Mouse (Mus musculus): ENCODE results near the gene Vps16. TPM values are rescaled to one million over a fixed set of nuclear protein-coding genes. Genes with fewer than 3 reads are reported as not detected.

Vps16 gene
- polyA plus RNA-seq, 1 experiment = 55.8 TPM

DNA sequence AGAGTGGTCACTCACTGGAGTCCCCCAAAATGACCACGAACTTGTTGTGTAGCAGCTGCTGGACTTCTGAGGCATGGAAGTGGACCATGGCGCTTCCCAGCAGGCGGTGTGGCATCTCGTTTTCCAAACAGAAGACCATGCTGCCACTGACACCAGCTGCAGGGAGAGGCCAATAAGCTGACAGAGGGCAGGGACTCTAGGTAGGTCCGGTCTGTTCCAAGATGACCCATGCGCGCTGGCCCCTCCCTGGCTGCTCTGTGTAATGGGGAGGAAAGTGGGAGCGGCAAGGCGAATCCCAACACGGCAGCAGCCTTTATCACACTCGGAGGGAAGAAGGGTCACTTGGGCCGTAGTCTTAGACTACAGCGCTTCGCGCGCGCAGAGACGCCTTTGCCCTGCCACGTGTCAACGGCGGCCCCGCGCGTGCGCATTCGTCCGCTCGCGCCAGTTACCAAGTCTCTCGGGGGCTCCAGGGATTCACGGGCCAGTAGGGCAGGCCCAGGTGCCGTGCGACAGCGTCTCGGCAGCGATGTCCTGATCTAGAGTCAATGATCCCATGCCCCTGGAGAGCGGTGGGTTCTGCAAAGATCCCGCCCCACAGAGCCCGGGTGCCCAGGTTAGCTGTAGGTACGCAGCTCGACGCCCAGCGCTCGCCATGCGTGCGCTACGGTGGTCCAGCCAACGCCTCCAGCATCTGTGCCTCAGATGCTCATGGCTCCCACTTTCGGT, 578 bp upstream of the Vps16 start:
- H3K4me1 ChIP-seq (ENCODE audit: control insufficient read depth, insufficient read depth, low read length) = peaks cover 9% of the 10 kb centered on the region
- peak overlapping the region; percentile 92 for H3K27ac ChIP-seq (ENCODE audit: control insufficient read depth, insufficient read depth, low read depth, low read length)
- H3K4me3 ChIP-seq (ENCODE audit: control insufficient read depth, low read depth, low read length) = peak overlapping the region; percentile 93
- TF ChIP-seq POLR2A (IDR thresholded peaks at IDR 0.05; ENCODE audit: control insufficient read depth, low read depth, low read length) (no peak), CTCF (IDR thresholded peaks at IDR 0.05; ENCODE audit: control insufficient read depth, insufficient read depth, insufficient replicate concordance, low read depth, low read length) (no peak)
- no peaks in the 10 kb centered on the region for H3K27me3 ChIP-seq (ENCODE audit: control insufficient read depth, insufficient read depth, low read length)
- no peaks in the 10 kb centered on the region for H3K36me3 ChIP-seq (ENCODE audit: control insufficient read depth, insufficient read depth, low read length)

DNA sequence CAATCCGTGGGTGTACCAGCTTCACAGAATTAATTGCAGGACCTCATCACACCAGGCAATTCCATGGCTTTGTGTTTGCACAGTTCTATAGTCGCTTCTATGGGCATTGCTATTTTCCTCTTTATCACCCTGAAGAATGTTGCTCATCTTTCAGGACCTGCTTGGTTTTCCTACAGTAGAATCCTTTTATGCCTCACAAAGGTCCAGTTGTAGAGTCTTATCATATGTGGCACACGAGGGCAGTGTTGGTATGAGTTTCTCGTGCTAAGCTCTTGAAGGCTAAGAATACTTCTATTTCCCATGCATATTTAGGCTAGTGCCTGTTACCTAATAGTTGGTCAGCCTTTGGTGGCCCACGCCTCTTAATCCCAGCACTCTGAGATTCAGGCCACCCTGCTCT, 973 bp downstream of the Vps16 start:
- no peak for TF ChIP-seq POLR2A (IDR thresholded peaks at IDR 0.05; ENCODE audit: control insufficient read depth, low read depth, low read length)
- no peak for TF ChIP-seq CTCF (IDR thresholded peaks at IDR 0.05; ENCODE audit: control insufficient read depth, insufficient read depth, insufficient replicate concordance, low read depth, low read length)
- no peaks in the 10 kb centered on the region for H3K27me3 ChIP-seq (ENCODE audit: control insufficient read depth, insufficient read depth, low read length)
- no peak overlapping the region for H3K27ac ChIP-seq (ENCODE audit: control insufficient read depth, insufficient read depth, low read depth, low read length)
- peak overlapping the region; percentile 93; the same call in 1 of the 2 replicates for H3K4me3 ChIP-seq (ENCODE audit: control insufficient read depth, low read depth, low read length)
- H3K36me3 ChIP-seq (ENCODE audit: control insufficient read depth, insufficient read depth, low read length) = no peaks in the 10 kb centered on the region
- H3K4me1 ChIP-seq (ENCODE audit: control insufficient read depth, insufficient read depth, low read length) = peaks cover 9% of the 10 kb centered on the region

DNA sequence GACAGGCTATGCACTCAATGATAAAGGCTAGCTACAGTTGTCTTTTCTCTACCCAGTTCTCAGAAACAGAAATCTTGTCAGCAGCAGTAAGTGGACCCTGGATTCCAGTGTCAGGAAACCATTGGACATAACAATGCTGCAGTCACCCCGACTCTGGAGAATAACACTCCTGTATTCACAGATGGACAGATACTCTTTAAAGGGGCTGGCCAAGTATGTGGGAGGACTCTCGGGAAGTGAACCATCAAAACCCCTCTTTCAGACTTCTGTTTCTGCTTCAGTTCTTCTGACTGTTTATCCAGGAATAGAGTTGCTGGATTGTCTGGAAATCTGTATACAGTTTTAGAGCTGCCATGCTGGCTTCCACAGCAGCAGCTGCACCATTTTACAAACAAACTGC, 5.7 kb downstream of the Vps16 start:
- peaks cover 2% of the 10 kb centered on the region; the same call in 1 of the 2 replicates for H3K4me1 ChIP-seq (ENCODE audit: control insufficient read depth, insufficient read depth, low read length)
- no peaks in the 10 kb centered on the region for H3K36me3 ChIP-seq (ENCODE audit: control insufficient read depth, insufficient read depth, low read length)
- no peak for TF ChIP-seq CTCF (IDR thresholded peaks at IDR 0.05; ENCODE audit: control insufficient read depth, insufficient read depth, insufficient replicate concordance, low read depth, low read length)
- H3K4me3 ChIP-seq (ENCODE audit: control insufficient read depth, low read depth, low read length) = no peak overlapping the region
- H3K27ac ChIP-seq (ENCODE audit: control insufficient read depth, insufficient read depth, low read depth, low read length) = no peak overlapping the region
- no peaks in the 10 kb centered on the region for H3K27me3 ChIP-seq (ENCODE audit: control insufficient read depth, insufficient read depth, low read length)

DNA sequence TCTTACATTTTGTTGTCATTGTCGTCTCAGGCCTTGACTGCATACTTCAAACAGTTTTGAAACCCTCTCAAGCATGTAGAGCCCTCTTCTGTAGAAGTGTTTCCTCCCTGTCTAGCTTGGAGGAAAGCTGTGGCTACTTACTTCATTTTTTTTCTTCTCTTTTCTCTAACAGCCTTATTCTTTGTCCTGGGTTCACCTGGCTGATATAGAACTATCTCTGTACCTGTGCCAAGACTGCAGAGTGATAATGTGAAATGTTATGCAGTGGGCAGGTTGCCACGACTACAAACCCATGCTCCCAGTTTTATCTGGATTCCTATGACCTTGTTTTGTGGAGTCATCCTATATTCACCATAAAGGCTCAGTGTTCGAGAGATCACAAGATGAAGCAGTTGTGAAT, 6.3 kb downstream of the Vps16 start:
- H3K4me1 ChIP-seq (ENCODE audit: control insufficient read depth, insufficient read depth, low read length) = peaks cover 1% of the 10 kb centered on the region; the same call in 1 of the 2 replicates
- TF ChIP-seq POLR2A (IDR thresholded peaks at IDR 0.05; ENCODE audit: control insufficient read depth, low read depth, low read length) = no peak
- no peak for TF ChIP-seq CTCF (IDR thresholded peaks at IDR 0.05; ENCODE audit: control insufficient read depth, insufficient read depth, insufficient replicate concordance, low read depth, low read length)
- no peak overlapping the region for H3K27ac ChIP-seq (ENCODE audit: control insufficient read depth, insufficient read depth, low read depth, low read length)
- H3K27me3 ChIP-seq (ENCODE audit: control insufficient read depth, insufficient read depth, low read length) = no peaks in the 10 kb centered on the region
- no peaks in the 10 kb centered on the region for H3K36me3 ChIP-seq (ENCODE audit: control insufficient read depth, insufficient read depth, low read length)
- H3K4me3 ChIP-seq (ENCODE audit: control insufficient read depth, low read depth, low read length) = no peak overlapping the region

DNA sequence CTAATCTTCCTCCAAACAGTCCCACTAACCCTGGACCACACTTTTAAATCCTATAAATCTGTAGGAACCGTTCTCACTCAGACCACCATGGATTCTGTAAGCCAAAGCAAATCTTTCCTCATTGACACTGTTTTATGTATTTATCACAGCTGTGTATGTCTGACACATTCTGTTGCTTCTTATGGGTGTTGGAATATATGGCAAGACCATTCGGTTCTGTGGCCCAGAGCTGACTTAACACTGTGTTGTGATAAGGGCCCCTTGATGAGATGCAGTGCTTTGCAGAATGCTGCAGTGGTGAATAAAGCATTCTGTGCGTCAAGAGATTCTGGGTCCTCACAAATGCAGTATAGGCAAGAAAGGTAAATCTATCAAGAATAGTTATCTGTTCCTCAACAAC, 8.0 kb downstream of the Vps16 start:
- TF ChIP-seq POLR2A (IDR thresholded peaks at IDR 0.05; ENCODE audit: control insufficient read depth, low read depth, low read length) = no peak
- TF ChIP-seq CTCF (IDR thresholded peaks at IDR 0.05; ENCODE audit: control insufficient read depth, insufficient read depth, insufficient replicate concordance, low read depth, low read length) = no peak
- Histone ChIP-seq H3K27me3 (ENCODE audit: control insufficient read depth, insufficient read depth, low read length) (no peaks in the 10 kb centered on the region), H3K36me3 (ENCODE audit: control insufficient read depth, insufficient read depth, low read length) (no peaks in the 10 kb centered on the region), H3K4me3 (ENCODE audit: control insufficient read depth, low read depth, low read length) (no peak overlapping the region), H3K4me1 (ENCODE audit: control insufficient read depth, insufficient read depth, low read length) (no peaks in the 10 kb centered on the region), H3K27ac (ENCODE audit: control insufficient read depth, insufficient read depth, low read depth, low read length) (no peak overlapping the region)

GRCm38 (mm10) chr2:130433152-130433551, 9.0 kb downstream of the Vps16 start:
- Histone ChIP-seq H3K36me3 (ENCODE audit: control insufficient read depth, insufficient read depth, low read length) (no peaks in the 10 kb centered on the region), H3K27me3 (ENCODE audit: control insufficient read depth, insufficient read depth, low read length) (no peaks in the 10 kb centered on the region), H3K4me3 (ENCODE audit: control insufficient read depth, low read depth, low read length) (no peak overlapping the region), H3K4me1 (ENCODE audit: control insufficient read depth, insufficient read depth, low read length) (no peaks in the 10 kb centered on the region), H3K27ac (ENCODE audit: control insufficient read depth, insufficient read depth, low read depth, low read length) (no peak overlapping the region)
- TF ChIP-seq CTCF (IDR thresholded peaks at IDR 0.05; ENCODE audit: control insufficient read depth, insufficient read depth, insufficient replicate concordance, low read depth, low read length) (peak; percentile 44; the same call in 1 of the 2 replicates), POLR2A (IDR thresholded peaks at IDR 0.05; ENCODE audit: control insufficient read depth, low read depth, low read length) (no peak)

DNA sequence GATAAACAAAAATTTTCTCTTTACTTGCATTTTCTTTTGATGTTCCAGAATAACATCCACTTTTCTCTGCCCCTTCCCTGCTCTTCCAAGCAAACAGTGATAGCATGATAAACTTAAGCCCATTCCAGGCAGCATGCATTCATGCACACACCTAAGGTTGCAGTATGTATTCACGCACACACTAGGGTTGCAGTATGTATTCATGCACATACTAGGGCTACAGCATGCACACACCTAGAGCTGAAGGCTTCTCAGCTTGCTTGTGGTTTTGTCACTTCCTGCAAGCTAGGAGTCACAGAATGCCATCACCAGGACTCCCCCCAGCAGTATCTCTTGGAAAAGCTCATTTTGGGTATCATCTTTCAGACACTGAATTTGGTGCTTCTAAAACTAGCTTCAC, 12.6 kb downstream of the Vps16 start:
- peaks cover 5% of the 10 kb centered on the region for H3K36me3 ChIP-seq (ENCODE audit: control insufficient read depth, insufficient read depth, low read length)
- TF ChIP-seq POLR2A (IDR thresholded peaks at IDR 0.05; ENCODE audit: control insufficient read depth, low read depth, low read length) (no peak), CTCF (IDR thresholded peaks at IDR 0.05; ENCODE audit: control insufficient read depth, insufficient read depth, insufficient replicate concordance, low read depth, low read length) (no peak)
- H3K4me3 ChIP-seq (ENCODE audit: control insufficient read depth, low read depth, low read length) = no peak overlapping the region
- H3K27ac ChIP-seq (ENCODE audit: control insufficient read depth, insufficient read depth, low read depth, low read length) = no peak overlapping the region
- no peaks in the 10 kb centered on the region for H3K4me1 ChIP-seq (ENCODE audit: control insufficient read depth, insufficient read depth, low read length)
- H3K27me3 ChIP-seq (ENCODE audit: control insufficient read depth, insufficient read depth, low read length) = no peaks in the 10 kb centered on the region

All from testis, adult 2 months (tissue).